Mouse (Mus musculus) erythroblast, embryonic 14.5 days (primary cell): ENCODE measurements around the gene Gpr15.

Source experiments
- GATA1 ChIP-seq: IDR thresholded peaks from 2 replicates; pipeline ENCODE4 v1.6.1; 2012; ENCODE audit warnings: low read length, inconsistent platforms, mixed read lengths
- TAL1 ChIP-seq: IDR thresholded peaks from 3 replicates; pipeline ENCODE4 v1.6.1; 2012; ENCODE audit warnings: low read length, inconsistent platforms, mixed read lengths

GRCm38 (mm10) chr16:58683911-58684310 is 35.0 kb downstream of the Gpr15 start:
- no peak for TF ChIP-seq GATA1
- TF ChIP-seq TAL1: no peak
